ENCODE assay signal across 15 mouse cellular contexts in genomic region chr6:30907970-30908369, GRCm38 (mm10). TPM values are rescaled to one million over a fixed set of nuclear protein-coding genes. Genes with fewer than 3 reads are reported as not detected.
DNase-seq lines count a peak whose midpoint lies in the region; ATAC-seq lines count a peak whose summit lies in the region.
"Had no signal": no experiment of that assay in that cellular context is flagged by ENCODE, and none has a peak within 500 bp of the region (broad histone marks: within the 10 kb centered on the region; RNA-seq: fewer than 3 reads in every experiment).

No protein-coding gene starts in this region.

- H3K9me3 ChIP-seq in forebrain, embryonic 11.5 days (ENCODE audit: control insufficient read depth, low read length): no peaks in the 10 kb centered on the region
- H3K9me3 ChIP-seq in forebrain, embryonic 16.5 days (ENCODE audit: control insufficient read depth, low read length): no peaks in the 10 kb centered on the region
- H3K9me3 ChIP-seq in midbrain, embryonic 13.5 days: no peaks in the 10 kb centered on the region
- H3K9me3 ChIP-seq: embryonic facial prominence, embryonic 12.5 days; heart, embryonic 13.5 days; liver, embryonic 13.5 days; stomach, embryonic 15.5 days had no signal

- ATAC-seq in forebrain, embryonic 11.5 days (replicated peaks; ENCODE audit: low FRiP score): no peak
- no peak for ATAC-seq in forebrain, embryonic 16.5 days
- ATAC-seq in midbrain, embryonic 13.5 days: 0 out of 2 replicates have a peak, but pooled peaks have one; percentile 45

- no peak overlapping the region for H3K4me2 ChIP-seq in forebrain, embryonic 11.5 days (ENCODE audit: low read depth, low read length, severe bottlenecking)
- no peak overlapping the region for H3K4me2 ChIP-seq in forebrain, embryonic 16.5 days (ENCODE audit: low read length)
- no peak overlapping the region for H3K4me2 ChIP-seq in midbrain, embryonic 13.5 days (replicated peaks)
- H3K4me2 ChIP-seq: embryonic facial prominence, embryonic 12.5 days; heart, embryonic 13.5 days; liver, embryonic 13.5 days; stomach, embryonic 15.5 days had no signal

- H3K9ac ChIP-seq in forebrain, embryonic 11.5 days (ENCODE audit: low read length): peak overlapping the region; percentile 18; the same call in 1 of the 2 replicates
- no peak overlapping the region for H3K9ac ChIP-seq in forebrain, embryonic 16.5 days (replicated peaks; ENCODE audit: low read depth, low read length)
- H3K9ac ChIP-seq in midbrain, embryonic 13.5 days (replicated peaks): no peak overlapping the region
- H3K9ac ChIP-seq: embryonic facial prominence, embryonic 12.5 days; heart, embryonic 13.5 days; liver, embryonic 13.5 days; stomach, embryonic 15.5 days had no signal

- no peaks in the 10 kb centered on the region for H3K4me1 ChIP-seq in forebrain, embryonic 11.5 days (replicated peaks; ENCODE audit: control insufficient read depth, insufficient read depth, low read length)
- no peaks in the 10 kb centered on the region for H3K4me1 ChIP-seq in forebrain, embryonic 16.5 days (replicated peaks; ENCODE audit: control insufficient read depth, insufficient read depth, low read length)
- H3K4me1 ChIP-seq in midbrain, embryonic 13.5 days (replicated peaks): peaks cover 6% of the 10 kb centered on the region; the same call in 1 of the 2 replicates
- H3K4me1 ChIP-seq: embryonic facial prominence, embryonic 12.5 days; heart, embryonic 13.5 days; liver, embryonic 13.5 days; stomach, embryonic 15.5 days had no signal

- no peaks in the 10 kb centered on the region for H3K36me3 ChIP-seq in forebrain, embryonic 11.5 days (ENCODE audit: control insufficient read depth, insufficient read depth, low read length)
- H3K36me3 ChIP-seq in forebrain, embryonic 16.5 days (ENCODE audit: control insufficient read depth, insufficient read depth): no peaks in the 10 kb centered on the region
- H3K36me3 ChIP-seq in midbrain, embryonic 13.5 days: no peaks in the 10 kb centered on the region
- H3K36me3 ChIP-seq: embryonic facial prominence, embryonic 12.5 days; heart, embryonic 13.5 days; liver, embryonic 13.5 days; stomach, embryonic 15.5 days had no signal

- no peak overlapping the region for H3K4me3 ChIP-seq in forebrain, embryonic 11.5 days (ENCODE audit: low read depth, low read length)
- H3K4me3 ChIP-seq in forebrain, embryonic 16.5 days (replicated peaks; ENCODE audit: low read length): no peak overlapping the region
- no peak overlapping the region for H3K4me3 ChIP-seq in midbrain, embryonic 13.5 days (replicated peaks)
- H3K4me3 ChIP-seq: embryonic facial prominence, embryonic 12.5 days; heart, embryonic 13.5 days; liver, embryonic 13.5 days; myocyte; stomach, embryonic 15.5 days had no signal

- 39% methylated on average over 3 of the region's 3 CpGs for WGBS in forebrain, embryonic 11.5 days
- 30% methylated on average over 3 of the region's 3 CpGs for WGBS in forebrain, embryonic 16.5 days
- WGBS in midbrain, embryonic 13.5 days: 45% methylated on average over 3 of the region's 3 CpGs

- H3K27ac ChIP-seq in forebrain, embryonic 11.5 days (ENCODE audit: low read depth, low read length): no peak overlapping the region
- H3K27ac ChIP-seq in forebrain, embryonic 16.5 days (ENCODE audit: low read length): no peak overlapping the region
- H3K27ac ChIP-seq in midbrain, embryonic 13.5 days: peak overlapping the region; percentile 51
- H3K27ac ChIP-seq: embryonic facial prominence, embryonic 12.5 days; heart, embryonic 13.5 days; liver, embryonic 13.5 days; stomach, embryonic 15.5 days had no signal

- no peaks in the 10 kb centered on the region for H3K27me3 ChIP-seq in forebrain, embryonic 11.5 days (ENCODE audit: control insufficient read depth, insufficient read depth, low read length)
- no peaks in the 10 kb centered on the region for H3K27me3 ChIP-seq in forebrain, embryonic 16.5 days (replicated peaks; ENCODE audit: control insufficient read depth, insufficient read depth, low read length)
- no peaks in the 10 kb centered on the region for H3K27me3 ChIP-seq in midbrain, embryonic 13.5 days
- H3K27me3 ChIP-seq: embryonic facial prominence, embryonic 12.5 days; heart, embryonic 13.5 days; liver, embryonic 13.5 days; stomach, embryonic 15.5 days had no signal

- no peak for DNase-seq in forebrain, embryonic 11.5 days (ENCODE audit: low spot score)
- peak; percentile 15 for DNase-seq in NIH3T3 (ENCODE audit: low read depth)
- peak; percentile 68 to 77 for DNase-seq in frontal cortex, postnatal 36 days (ENCODE audit: low spot score in 2 of 2)
- DNase-seq in retina, embryonic 14.5 days (ENCODE audit: low spot score): no peak
- DNase-seq in cerebellum, adult 8-10 months: no peak
- DNase-seq in ovary, postnatal 36 days (ENCODE audit: low spot score): no peak
- DNase-seq: kidney, postnatal 25 days; liver, embryonic 13.5 days; lung, postnatal 4 days had no signal

RNA-seq across cellular contexts. Expression of gene Tsga13, which starts 7.4 kb away (rescaled TPM):
- not detected in 2 replicates for polyA plus RNA-seq in forebrain, embryonic 11.5 days (2014; fragmentation: Nextera tagmentation; extraction: Ambion mirVana)
- polyA plus RNA-seq in forebrain, embryonic 16.5 days (2015; fragmentation: Nextera tagmentation; extraction: Ambion mirVana): 0.19 and 0.31 TPM in 2 replicates
- 0.28 TPM in 1 of 2 replicates, not detected in the other for polyA plus RNA-seq in midbrain, embryonic 13.5 days (2015; fragmentation: Nextera tagmentation; extraction: Ambion mirVana)
- polyA plus RNA-seq: embryonic facial prominence, embryonic 12.5 days; heart, embryonic 13.5 days; liver, embryonic 13.5 days; myocyte had no signal

RNA-seq across cellular contexts. Expression of gene Copg2, which starts 11.4 kb away (rescaled TPM):
- 41.5 and 44.5 TPM in 2 replicates for polyA plus RNA-seq in forebrain, embryonic 11.5 days (2014; fragmentation: Nextera tagmentation; extraction: Ambion mirVana)
- 27.0 and 31.1 TPM in 2 replicates for polyA plus RNA-seq in forebrain, embryonic 16.5 days (2015; fragmentation: Nextera tagmentation; extraction: Ambion mirVana)
- 37.7 and 39.2 TPM in 2 replicates for polyA plus RNA-seq in midbrain, embryonic 13.5 days (2015; fragmentation: Nextera tagmentation; extraction: Ambion mirVana)

RNA-seq across cellular contexts. Expression of gene Klf14, which starts 50.9 kb away (rescaled TPM):
- 0.33 and 0.35 TPM in 2 replicates for polyA plus RNA-seq in forebrain, embryonic 11.5 days (2014; fragmentation: Nextera tagmentation; extraction: Ambion mirVana)
- 0.17 and 0.33 TPM in 2 replicates for polyA plus RNA-seq in forebrain, embryonic 16.5 days (2015; fragmentation: Nextera tagmentation; extraction: Ambion mirVana)
- 0.23 TPM in 1 of 2 replicates, not detected in the other for polyA plus RNA-seq in midbrain, embryonic 13.5 days (2015; fragmentation: Nextera tagmentation; extraction: Ambion mirVana)
- polyA plus RNA-seq: myocyte had no signal

Comparison
In these comparisons a context has a peak if more than half of its experiments do, and no peak if none do; other contexts are left out.
1. DNase-seq: peak in NIH3T3 (single experiment) and frontal cortex, postnatal 36 days (2 of 2); none in forebrain, embryonic 11.5 days (single experiment), retina, embryonic 14.5 days (single experiment), cerebellum, adult 8-10 months (single experiment) and ovary, postnatal 36 days (single experiment).